Mouse (Mus musculus): ENCODE data around the gene Gm10295. TPM values are rescaled to one million over a fixed set of nuclear protein-coding genes. Genes with fewer than 3 reads are reported as not detected.
A peak's percentile ranks its signal among the peaks of the same experiment; 100 is the strongest.

The Gm10295 gene
- polyA plus RNA-seq (2015; fragmentation: Nextera tagmentation; extraction: Ambion mirVana), result not detected in 2 replicates

DNA sequence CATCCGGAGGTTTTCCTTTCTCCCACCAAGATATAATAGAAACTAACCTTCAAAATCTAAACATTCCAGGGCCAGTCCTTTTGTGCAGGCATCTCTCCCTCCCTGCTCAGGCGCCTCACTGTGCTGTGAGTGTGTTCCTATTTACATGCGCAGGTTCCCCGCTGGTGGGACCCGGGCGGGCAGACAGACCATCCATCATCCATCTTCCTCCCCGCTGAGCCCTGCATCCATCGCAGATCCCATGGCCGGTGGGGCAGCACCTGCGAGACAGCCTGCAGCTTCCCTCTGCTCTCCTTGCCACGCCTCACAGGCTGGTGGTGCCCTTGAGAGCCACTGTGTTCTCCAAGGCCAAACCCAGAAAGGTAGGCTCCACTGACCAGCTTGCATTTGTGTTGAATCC, at the start of gene Gm10295:
Gene Gm10295 (minus strand): TSS at position 122 of the 400 bp plus-strand sequence.
- Histone ChIP-seq H3K4me2 (peak within 1 kb of the TSS; percentile 22; the same call in 1 of the 2 replicates), H3K9ac (no peak within 1 kb of the TSS), H3K9me3 (no peaks in the 10 kb centered on the region), H3K4me1 (no peaks in the 10 kb centered on the region), H3K36me3 (no peaks in the 10 kb centered on the region), H3K27ac (replicated peaks) (no peak within 1 kb of the TSS), H3K27me3 (replicated peaks) (no peaks in the 10 kb centered on the region; the same call in 1 of the 2 replicates), H3K4me3 (no peak within 1 kb of the TSS; the same call in 1 of the 2 replicates)
- no peak for ATAC-seq (ENCODE audit: extremely low read depth, insufficient number of reproducible peaks, low FRiP score, low TSS enrichment)
- 33% methylated on average over 11 of the region's 11 CpGs for WGBS

DNA sequence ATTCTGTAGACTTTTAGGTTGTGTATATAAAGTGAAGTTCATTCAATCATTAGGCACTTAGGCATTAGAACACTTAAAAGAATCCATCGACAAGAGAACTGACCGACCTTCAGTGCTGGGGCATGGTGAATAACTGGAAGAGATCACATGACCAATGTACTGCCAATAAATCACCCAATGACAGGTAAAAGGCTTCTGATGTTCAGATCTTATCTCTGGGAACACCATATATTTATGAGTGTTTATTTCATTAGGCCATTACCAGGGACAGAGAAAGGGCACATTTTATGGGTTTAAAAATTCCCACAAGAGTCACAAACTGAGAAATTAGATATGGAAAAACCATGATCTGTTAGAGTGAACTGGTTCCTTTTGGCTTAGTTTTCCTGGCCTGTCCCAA, 49.7 kb upstream of the Gm10295 start:
- H3K4me3 ChIP-seq, result no peak overlapping the region
- H3K36me3 ChIP-seq, result no peaks in the 10 kb centered on the region
- no peaks in the 10 kb centered on the region for H3K9me3 ChIP-seq
- 70% methylated on average over 2 of the region's 2 CpGs for WGBS
- H3K4me1 ChIP-seq, result no peaks in the 10 kb centered on the region
- no peak for ATAC-seq (ENCODE audit: extremely low read depth, insufficient number of reproducible peaks, low FRiP score, low TSS enrichment)
- no peak overlapping the region for H3K9ac ChIP-seq
- H3K4me2 ChIP-seq, result no peak overlapping the region
- H3K27ac ChIP-seq (replicated peaks), result peak overlapping the region; percentile 60; the same call in 1 of the 2 replicates
- H3K27me3 ChIP-seq (replicated peaks), result no peaks in the 10 kb centered on the region

DNA sequence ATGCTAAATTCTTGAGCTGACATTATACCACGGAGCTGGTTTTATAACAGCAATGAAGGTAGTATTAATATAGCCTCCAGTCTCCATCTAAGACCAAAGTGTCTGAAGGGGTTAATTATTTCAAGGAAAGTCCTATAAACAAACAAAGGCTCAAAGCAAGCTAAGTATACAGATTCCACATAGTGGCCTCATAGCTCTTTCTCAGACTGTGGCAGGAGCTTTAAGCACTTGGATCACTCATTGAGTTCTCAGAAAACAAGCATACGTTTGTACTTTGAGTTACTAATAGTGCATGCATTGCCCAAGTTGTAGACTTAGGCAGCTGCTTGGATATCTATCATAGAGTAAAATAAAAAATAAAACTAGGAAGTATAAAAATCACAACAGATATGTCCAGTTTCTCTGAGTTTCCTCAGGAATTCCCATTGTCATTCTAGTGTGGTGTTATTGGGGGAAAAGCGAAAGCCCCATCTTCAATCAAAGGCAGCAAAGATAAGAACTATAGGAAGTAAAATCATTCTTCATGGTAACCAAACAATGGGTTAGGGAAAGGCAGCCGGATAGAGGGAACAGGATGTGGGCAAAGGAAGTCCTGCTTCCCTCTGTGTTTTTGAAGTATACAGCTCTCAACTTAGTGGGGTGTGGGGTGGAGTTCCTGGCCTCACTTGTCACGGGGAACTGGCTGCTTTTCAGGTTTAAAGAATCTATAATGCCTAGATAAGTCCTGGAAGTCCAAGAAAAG, 48.8 kb upstream of the Gm10295 start:
- no peak for ATAC-seq (ENCODE audit: extremely low read depth, insufficient number of reproducible peaks, low FRiP score, low TSS enrichment)
- H3K4me1 ChIP-seq, result no peaks in the 10 kb centered on the region
- H3K9ac ChIP-seq, result no peak overlapping the region
- H3K4me2 ChIP-seq, result no peak overlapping the region
- H3K4me3 ChIP-seq, result no peak overlapping the region
- no peaks in the 10 kb centered on the region for H3K36me3 ChIP-seq
- peak overlapping the region; percentile 60; the same call in 1 of the 2 replicates for H3K27ac ChIP-seq (replicated peaks)
- no peaks in the 10 kb centered on the region for H3K27me3 ChIP-seq (replicated peaks)
- 58% methylated on average over 5 of the region's 5 CpGs for whole genome bisulfite sequencing
- H3K9me3 ChIP-seq, result no peaks in the 10 kb centered on the region

DNA sequence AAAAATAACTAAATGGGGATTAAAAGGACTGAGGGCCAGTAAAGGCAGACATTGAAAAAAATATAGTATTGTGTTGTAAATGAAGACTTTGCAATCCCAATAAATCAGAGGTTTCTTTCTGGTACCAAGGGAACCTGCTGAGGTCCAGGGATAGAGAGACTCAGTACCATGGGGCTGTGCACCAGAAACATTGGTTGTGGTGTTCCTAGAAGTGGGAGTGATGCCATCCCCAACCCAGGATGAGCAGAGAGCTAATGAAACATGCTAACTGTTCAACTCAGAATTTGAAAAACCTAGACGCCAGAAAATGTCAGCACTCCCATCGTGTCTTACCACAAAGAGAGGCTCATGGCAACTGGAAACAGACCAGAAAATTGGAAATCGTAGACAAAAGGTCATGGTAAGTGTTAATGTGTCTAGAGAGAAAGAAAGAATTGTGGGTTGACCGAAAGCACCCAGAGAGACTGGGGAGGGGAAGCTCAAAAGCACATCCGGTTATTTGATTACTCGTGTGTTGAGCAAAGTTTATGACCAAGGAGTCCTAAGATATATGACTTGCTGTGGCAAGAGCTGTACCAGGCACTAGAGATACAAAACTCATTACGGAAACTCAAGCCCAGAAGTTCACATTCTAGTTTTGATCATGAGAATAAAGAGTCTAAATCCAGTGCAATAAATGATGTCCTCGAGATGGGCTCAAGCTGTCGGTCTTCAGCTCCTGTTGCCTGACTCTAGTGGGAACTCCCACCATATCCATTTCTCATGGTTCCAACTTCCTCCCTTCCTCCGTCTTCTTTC, 47.9 kb upstream of the Gm10295 start:
- Histone ChIP-seq H3K4me1 (no peaks in the 10 kb centered on the region), H3K9me3 (no peaks in the 10 kb centered on the region), H3K9ac (no peak overlapping the region), H3K27ac (replicated peaks) (no peak overlapping the region), H3K27me3 (replicated peaks) (no peaks in the 10 kb centered on the region), H3K36me3 (no peaks in the 10 kb centered on the region), H3K4me2 (no peak overlapping the region), H3K4me3 (no peak overlapping the region)
- WGBS, result 72% methylated on average over 10 of the region's 10 CpGs
- no peak for ATAC-seq (ENCODE audit: extremely low read depth, insufficient number of reproducible peaks, low FRiP score, low TSS enrichment)

DNA sequence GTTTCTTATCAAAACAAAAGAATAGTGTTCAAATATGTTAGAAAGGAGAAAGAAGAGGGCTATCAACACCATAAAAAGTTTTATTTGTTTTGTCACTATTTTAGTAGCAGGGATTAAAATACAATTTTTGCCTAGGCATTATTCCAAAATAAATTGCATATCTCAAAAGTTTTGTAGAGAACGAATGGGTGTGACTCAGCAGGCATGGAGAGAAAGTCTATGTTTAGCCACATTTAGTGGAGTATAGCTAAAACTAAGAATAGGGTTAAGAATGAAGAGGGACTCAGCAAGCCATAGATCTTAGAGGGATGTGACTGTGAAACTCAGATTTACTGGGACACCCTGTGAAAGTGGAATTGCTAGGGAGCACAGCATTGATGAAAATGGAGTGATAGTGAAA, 47.1 kb upstream of the Gm10295 start:
- H3K4me3 ChIP-seq, result no peak overlapping the region
- ATAC-seq (ENCODE audit: extremely low read depth, insufficient number of reproducible peaks, low FRiP score, low TSS enrichment), result no peak
- no peak overlapping the region for H3K27ac ChIP-seq (replicated peaks)
- H3K4me2 ChIP-seq, result no peak overlapping the region
- H3K36me3 ChIP-seq, result no peaks in the 10 kb centered on the region
- no peaks in the 10 kb centered on the region for H3K9me3 ChIP-seq
- WGBS, result 33% methylated on average over 1 of the region's 1 CpGs
- H3K4me1 ChIP-seq, result no peaks in the 10 kb centered on the region
- H3K27me3 ChIP-seq (replicated peaks), result no peaks in the 10 kb centered on the region
- no peak overlapping the region for H3K9ac ChIP-seq

DNA sequence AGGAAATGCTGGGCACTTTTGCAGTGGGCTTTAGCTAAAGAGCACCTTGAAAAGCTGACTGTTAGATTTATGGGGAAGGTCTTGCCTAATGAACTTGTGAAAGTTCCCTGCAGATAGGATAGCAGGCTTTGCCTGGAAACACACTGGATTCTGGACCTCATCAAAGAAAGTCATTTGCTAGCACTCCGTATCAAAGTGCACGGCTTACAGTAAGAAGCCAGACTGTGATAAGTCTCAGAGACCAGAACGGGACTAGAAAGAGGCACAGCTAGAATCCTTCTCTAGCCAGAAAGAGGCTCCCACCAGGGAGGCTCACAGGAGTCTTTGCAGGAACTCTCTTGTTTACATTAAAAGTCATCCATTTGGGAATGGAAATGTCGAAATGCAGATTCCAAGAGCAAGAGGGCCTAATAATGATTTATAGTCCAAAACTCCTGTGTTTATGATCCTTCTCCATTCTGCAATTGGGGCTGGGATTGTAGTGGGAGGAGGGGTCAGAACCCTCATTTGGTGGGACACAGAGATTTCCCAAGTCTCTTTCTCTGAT, 41.6 kb upstream of the Gm10295 start:
- ATAC-seq (ENCODE audit: extremely low read depth, insufficient number of reproducible peaks, low FRiP score, low TSS enrichment), result no peak
- H3K27ac ChIP-seq (replicated peaks), result 0 out of 2 replicates have a peak overlapping the region, but pooled peaks have one; percentile 12
- WGBS, result 17% methylated on average over 4 of the region's 4 CpGs

DNA sequence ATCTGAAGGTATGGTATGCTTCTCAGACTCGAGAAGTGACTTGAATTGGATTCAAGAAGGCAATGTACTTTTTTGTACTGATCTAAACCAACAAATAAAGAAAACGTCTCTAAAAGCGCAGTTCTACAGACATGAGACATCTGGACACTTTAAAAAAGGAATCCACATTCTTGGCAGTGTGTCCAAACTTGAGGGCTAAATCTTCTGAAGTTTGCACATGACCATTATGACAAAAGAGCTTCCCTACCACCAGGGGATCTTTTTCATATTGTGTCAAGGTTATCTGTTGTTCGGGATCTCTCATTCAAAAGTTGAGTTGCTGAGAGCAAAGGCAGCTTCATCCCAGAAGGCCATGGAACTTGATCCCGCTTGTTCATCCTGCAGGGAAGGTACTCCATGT, 40.0 kb upstream of the Gm10295 start:
- H3K4me1 ChIP-seq, result peaks cover 7% of the 10 kb centered on the region
- no peak overlapping the region for H3K4me2 ChIP-seq
- H3K27me3 ChIP-seq (replicated peaks), result no peaks in the 10 kb centered on the region
- no peak for ATAC-seq (ENCODE audit: extremely low read depth, insufficient number of reproducible peaks, low FRiP score, low TSS enrichment)
- no peaks in the 10 kb centered on the region for H3K36me3 ChIP-seq
- WGBS, result 63% methylated on average over 5 of the region's 5 CpGs
- H3K9ac ChIP-seq, result no peak overlapping the region
- no peaks in the 10 kb centered on the region for H3K9me3 ChIP-seq
- 0 out of 2 replicates have a peak overlapping the region, but pooled peaks have one; percentile 29 for H3K27ac ChIP-seq (replicated peaks)
- no peak overlapping the region for H3K4me3 ChIP-seq

More for the DNA sequence above, 41.6 kb upstream of the Gm10295 start:
- no peaks in the 10 kb centered on the region for H3K27me3 ChIP-seq (replicated peaks)
- H3K4me2 ChIP-seq, result no peak overlapping the region
- no peak overlapping the region for H3K9ac ChIP-seq
- H3K9me3 ChIP-seq, result no peaks in the 10 kb centered on the region
- no peak overlapping the region for H3K4me3 ChIP-seq
- H3K4me1 ChIP-seq, result peaks cover 7% of the 10 kb centered on the region
- H3K36me3 ChIP-seq, result no peaks in the 10 kb centered on the region

DNA sequence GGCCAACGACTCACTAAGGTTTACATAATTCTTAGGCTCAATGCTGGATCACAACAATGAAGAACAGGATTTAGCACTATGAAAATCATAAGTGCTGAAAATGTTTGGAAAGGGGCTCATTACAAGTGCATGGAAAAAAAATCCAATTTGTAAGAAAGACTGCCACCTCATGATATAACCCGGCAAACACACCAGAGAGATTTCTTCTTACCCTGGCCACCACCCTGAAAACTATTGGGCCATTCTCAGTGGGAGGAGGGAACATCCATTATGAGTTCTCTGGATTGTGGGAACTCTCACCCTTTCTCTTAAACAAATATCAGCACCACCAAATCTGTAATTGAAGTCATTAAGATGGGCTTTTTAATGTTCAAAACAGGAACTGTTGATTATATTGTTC, 39.0 kb upstream of the Gm10295 start:
- H3K4me1 ChIP-seq, result peaks cover 17% of the 10 kb centered on the region
- no peak for ATAC-seq (ENCODE audit: extremely low read depth, insufficient number of reproducible peaks, low FRiP score, low TSS enrichment)
- WGBS, result 68% methylated on average over 2 of the region's 2 CpGs
- H3K4me3 ChIP-seq, result no peak overlapping the region
- H3K9ac ChIP-seq, result no peak overlapping the region
- no peak overlapping the region for H3K4me2 ChIP-seq
- no peak overlapping the region for H3K27ac ChIP-seq (replicated peaks)
- H3K9me3 ChIP-seq, result no peaks in the 10 kb centered on the region
- no peaks in the 10 kb centered on the region for H3K27me3 ChIP-seq (replicated peaks)
- H3K36me3 ChIP-seq, result no peaks in the 10 kb centered on the region

DNA sequence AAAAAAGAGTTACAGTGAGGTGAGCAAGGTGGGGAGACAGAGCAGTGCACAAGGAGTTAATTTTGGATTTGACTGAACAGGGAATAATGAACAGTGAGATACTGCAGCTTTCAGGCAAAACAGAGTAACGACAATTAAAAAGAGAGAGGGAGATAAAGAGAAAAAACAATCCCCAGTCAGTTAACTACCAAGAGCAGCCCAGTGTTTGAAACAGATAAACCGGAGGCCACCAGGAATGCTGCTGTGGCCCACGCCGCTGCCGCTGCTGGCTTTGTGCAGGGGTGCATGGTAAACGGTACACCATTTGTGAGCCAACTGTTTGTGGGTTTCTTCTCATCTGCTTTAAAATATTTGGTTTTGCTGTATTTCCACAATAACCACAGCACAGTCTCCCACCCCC, 34.8 kb upstream of the Gm10295 start:
- Histone ChIP-seq H3K4me2 (no peak overlapping the region), H3K27ac (replicated peaks) (no peak overlapping the region), H3K36me3 (no peaks in the 10 kb centered on the region), H3K4me1 (peaks cover 51% of the 10 kb centered on the region), H3K9ac (0 out of 2 replicates have a peak overlapping the region, but pooled peaks have one; percentile 28), H3K27me3 (replicated peaks) (no peaks in the 10 kb centered on the region), H3K9me3 (no peaks in the 10 kb centered on the region), H3K4me3 (no peak overlapping the region)
- 16% methylated on average over 6 of the region's 6 CpGs for WGBS
- ATAC-seq (ENCODE audit: extremely low read depth, insufficient number of reproducible peaks, low FRiP score, low TSS enrichment), result no peak; the same call in 1 of the 2 replicates

DNA sequence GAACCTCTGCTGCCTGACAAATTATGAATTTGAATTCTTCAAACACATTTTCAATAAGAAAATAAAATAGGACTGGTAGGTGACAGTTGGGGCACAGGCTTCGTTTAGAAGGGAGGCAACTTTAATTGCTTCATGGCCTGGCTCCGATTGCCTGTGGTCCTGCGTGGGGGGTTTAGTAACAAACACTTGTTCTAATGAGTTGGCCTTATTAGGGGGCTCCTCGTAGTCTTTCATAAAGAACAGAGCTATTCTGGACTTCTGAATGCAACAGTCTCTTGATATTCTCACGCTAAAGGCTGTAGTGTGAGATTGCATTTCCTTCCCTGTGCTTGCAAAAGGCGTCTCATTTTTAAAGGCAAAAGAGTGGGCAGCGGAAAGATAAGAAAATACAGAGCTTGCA, 33.6 kb upstream of the Gm10295 start:
- H3K9ac ChIP-seq, result no peak overlapping the region
- 52% methylated on average over 7 of the region's 7 CpGs for WGBS
- no peak overlapping the region for H3K4me3 ChIP-seq
- H3K4me1 ChIP-seq, result peaks cover 62% of the 10 kb centered on the region
- H3K36me3 ChIP-seq, result no peaks in the 10 kb centered on the region
- ATAC-seq (ENCODE audit: extremely low read depth, insufficient number of reproducible peaks, low FRiP score, low TSS enrichment), result no peak
- H3K27ac ChIP-seq (replicated peaks), result peak overlapping the region; percentile 47; the same call in 1 of the 2 replicates
- H3K4me2 ChIP-seq, result no peak overlapping the region
- no peaks in the 10 kb centered on the region for H3K9me3 ChIP-seq
- no peaks in the 10 kb centered on the region for H3K27me3 ChIP-seq (replicated peaks)

Measured in heart, embryonic 13.5 days (tissue).